Mouse (Mus musculus) liver, postnatal 0 days (tissue): ENCODE results near the gene Dock4. TPM values are rescaled to one million over a fixed set of nuclear protein-coding genes. Genes with fewer than 3 reads are reported as not detected.
A peak's percentile ranks its signal among the peaks of the same experiment; 100 is the strongest.

Experiments
- ATAC-seq: fragments of 200-750 bp; cut with Nextera tagmentation; 2 replicates; pipeline ENCODE4 v1.8.0; 2017; ENCODE audit warnings: mild to moderate bottlenecking, moderate library complexity
- DNase-seq: peaks from one replicate; pipeline ENCODE4 v3.0.0-alpha.2; 2016
- H3K27ac ChIP-seq: fragments of 300-500 bp; sonication (generic); 2 replicates; pipeline ENCODE4 v1.5.1; 2014; ENCODE audit warnings: antibody characterized with exemption, moderate library complexity, mild to moderate bottlenecking, low read depth
- H3K27me3 ChIP-seq: fragments of 300-500 bp; sonication (generic); 2 replicates; pipeline ENCODE4 v1.6.1; 2014; ENCODE audit warnings: low read length, control low read depth, mixed read lengths; ENCODE audit not compliant: insufficient read depth
- H3K36me3 ChIP-seq: fragments of 300-500 bp; sonication (generic); replicated peaks from 2 replicates; pipeline ENCODE4 v1.6.1; 2014; ENCODE audit warnings: mild to moderate bottlenecking, control low read depth, low read length, moderate library complexity, mixed read lengths; ENCODE audit not compliant: insufficient read depth
- H3K4me1 ChIP-seq: fragments of 300-500 bp; sonication (generic); 2 replicates; pipeline ENCODE4 v1.6.1; 2014; ENCODE audit warnings: antibody characterized with exemption, mild to moderate bottlenecking, control low read depth; ENCODE audit not compliant: insufficient read depth
- H3K4me2 ChIP-seq: fragments of 300-500 bp; sonication (generic); 2 replicates; pipeline ENCODE4 v1.6.1; 2014; ENCODE audit warnings: low read depth, mild to moderate bottlenecking, low read length, moderate library complexity, mixed read lengths
- H3K4me3 ChIP-seq: fragments of 300-500 bp; sonication (generic); 2 replicates; pipeline ENCODE4 v1.5.1; 2014; ENCODE audit warnings: low read depth, low read length
- H3K9ac ChIP-seq: fragments of 300-500 bp; sonication (generic); replicated peaks from 2 replicates; pipeline ENCODE4 v1.6.1; 2014; ENCODE audit warnings: mild to moderate bottlenecking, moderate library complexity
- H3K9me3 ChIP-seq: fragments of 300-500 bp; sonication (generic); 2 replicates; pipeline ENCODE4 v1.6.1; 2016; ENCODE audit warnings: mild to moderate bottlenecking, control low read depth, low read length, mixed read lengths
- CTCF ChIP-seq: sonication (generic); IDR thresholded peaks from 2 replicates; pipeline ENCODE4 v1.5.1; 2016; ENCODE audit warnings: antibody characterized with exemption, low read depth
- EP300 ChIP-seq: IDR thresholded peaks from 2 replicates; pipeline ENCODE4 v1.6.1; 2016; ENCODE audit warnings: antibody characterized with exemption, low read depth, mild to moderate bottlenecking
- WGBS: fragments of 180-500 bp; shearing (Covaris S2); extraction: QIAGEN DNeasy Blood & Tissue Kit; methylation state at CpG from one replicate; pipeline ENCODE4 v1.1.7; 2014; ENCODE audit not compliant: insufficient replicate concordance; 5-methylcytosine and 5-hydroxymethylcytosine counted together
- polyA plus RNA-seq: library from polyadenylated mRNA; unstranded; fragments of >200 nt; fragmentation: Nextera tagmentation; extraction: Ambion mirVana; gene quantifications from 2 replicates; pipeline ENCODE4 v1.2.1, GENCODE M21; 2015

Dock4 gene
- polyA plus RNA-seq, 1 experiment from 2014 or later: 1.3 TPM

DNA sequence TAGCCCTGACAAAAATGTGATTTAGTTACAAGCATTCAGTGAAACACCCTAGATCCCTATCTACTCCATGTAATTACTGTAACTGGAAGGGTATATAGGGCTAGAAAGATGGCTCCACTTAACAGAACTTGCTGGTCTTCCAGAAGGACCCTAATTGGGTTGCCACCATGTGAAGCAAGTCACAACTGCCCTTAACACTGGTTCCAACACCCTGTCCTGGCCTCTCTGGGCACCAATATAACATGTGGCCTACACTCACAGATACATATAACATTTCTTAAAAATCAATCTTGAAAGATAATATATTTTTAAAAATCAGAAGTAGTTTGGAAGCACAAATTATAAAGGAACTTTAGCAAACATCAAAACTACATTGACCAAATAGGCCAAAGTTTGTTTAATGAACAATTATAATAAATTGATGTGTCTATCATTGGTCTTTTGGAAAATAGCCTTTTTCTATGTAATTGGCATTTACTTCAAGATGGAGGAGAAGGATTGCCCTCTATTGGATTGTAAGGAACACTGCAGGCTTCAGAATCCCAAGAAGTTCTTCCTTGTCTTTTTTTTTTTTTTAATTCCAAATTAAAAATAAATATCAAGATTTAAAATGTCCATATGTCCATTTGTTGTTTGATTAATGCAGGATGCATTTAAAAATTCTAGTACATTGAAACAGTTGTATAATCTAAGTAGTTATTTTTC, 369.1 kb downstream of the Dock4 start:
- DNase-seq (no peak), ATAC-seq (no peak)
- no peak overlapping the region for H3K4me2 ChIP-seq
- H3K4me3 ChIP-seq: no peak overlapping the region
- H3K27me3 ChIP-seq: no peaks in the 10 kb centered on the region
- H3K4me1 ChIP-seq: no peaks in the 10 kb centered on the region
- no peak for TF ChIP-seq EP300
- TF ChIP-seq CTCF: peak; percentile 52
- no peaks in the 10 kb centered on the region; the same call in 1 of the 2 replicates for H3K36me3 ChIP-seq
- H3K9me3 ChIP-seq: no peaks in the 10 kb centered on the region
- H3K9ac ChIP-seq: no peak overlapping the region
- H3K27ac ChIP-seq: no peak overlapping the region

DNA sequence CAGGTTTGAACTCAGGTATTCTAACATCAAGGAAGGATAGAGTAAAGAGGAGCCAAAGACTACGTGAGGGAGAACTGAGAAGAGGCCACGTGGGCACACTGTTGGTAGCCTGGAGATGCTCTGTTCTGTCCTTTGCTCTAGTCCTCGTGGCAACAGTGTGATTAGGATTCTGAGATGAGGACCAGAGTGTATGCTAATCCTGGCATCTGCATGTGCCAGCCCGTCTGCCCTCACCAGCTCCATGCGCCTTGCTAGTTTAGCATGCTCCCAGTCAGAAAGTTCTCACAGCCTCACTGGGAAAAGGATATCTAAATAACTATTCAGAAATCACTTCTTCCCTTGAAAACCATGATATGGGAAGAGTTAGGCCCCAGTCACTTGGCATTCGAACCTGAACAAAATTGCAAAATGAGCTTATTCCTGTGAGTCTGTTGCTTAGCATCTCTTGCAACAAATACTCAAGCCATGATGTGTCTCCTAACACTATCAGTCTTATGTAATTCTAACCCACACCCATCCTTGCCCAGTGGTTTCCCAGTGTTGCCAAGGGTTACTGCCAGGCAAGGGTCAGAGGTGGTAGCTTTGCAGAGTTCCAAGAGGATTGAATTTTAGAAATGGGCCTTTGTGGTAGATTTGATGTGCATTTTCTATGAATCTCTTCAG, 372.4 kb downstream of the Dock4 start:
- no peak for TF ChIP-seq CTCF
- no peak for TF ChIP-seq EP300
- H3K9me3 ChIP-seq: no peaks in the 10 kb centered on the region
- no peak overlapping the region for H3K9ac ChIP-seq
- ATAC-seq (no peak), DNase-seq (no peak)
- H3K27me3 ChIP-seq: no peaks in the 10 kb centered on the region
- no peak overlapping the region for H3K27ac ChIP-seq
- H3K4me3 ChIP-seq: no peak overlapping the region
- no peaks in the 10 kb centered on the region; the same call in 1 of the 2 replicates for H3K36me3 ChIP-seq
- no peak overlapping the region for H3K4me2 ChIP-seq
- no peaks in the 10 kb centered on the region for H3K4me1 ChIP-seq
- WGBS: 76% methylated on average over 6 of the region's 6 CpGs

DNA sequence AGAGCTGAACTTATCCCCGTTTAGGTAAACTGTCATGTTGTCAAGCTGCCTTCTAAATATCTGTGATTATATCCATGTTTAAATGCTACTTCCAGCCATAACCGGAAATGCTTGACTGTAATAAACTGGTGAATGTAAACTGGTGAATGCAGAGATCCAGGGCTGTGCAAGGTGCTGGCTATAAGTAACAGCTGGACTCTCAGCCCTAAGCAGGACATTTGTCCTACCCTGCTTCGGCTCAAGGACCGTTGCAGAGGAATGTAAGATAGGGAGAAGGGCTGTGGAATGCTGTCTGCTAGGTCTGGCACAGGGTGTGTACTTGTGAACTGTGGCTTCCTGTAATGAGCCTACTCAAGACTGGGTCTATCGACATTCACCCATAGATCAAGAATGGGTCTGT, 377.9 kb downstream of the Dock4 start:
- Histone ChIP-seq H3K27ac (no peak overlapping the region), H3K4me3 (no peak overlapping the region), H3K4me2 (no peak overlapping the region), H3K9me3 (no peaks in the 10 kb centered on the region), H3K9ac (no peak overlapping the region), H3K4me1 (no peaks in the 10 kb centered on the region), H3K27me3 (no peaks in the 10 kb centered on the region), H3K36me3 (no peaks in the 10 kb centered on the region)
- 68% methylated on average over 5 of the region's 5 CpGs for WGBS
- TF ChIP-seq EP300: no peak
- TF ChIP-seq CTCF: no peak
- DNase-seq: no peak
- no peak for ATAC-seq

DNA sequence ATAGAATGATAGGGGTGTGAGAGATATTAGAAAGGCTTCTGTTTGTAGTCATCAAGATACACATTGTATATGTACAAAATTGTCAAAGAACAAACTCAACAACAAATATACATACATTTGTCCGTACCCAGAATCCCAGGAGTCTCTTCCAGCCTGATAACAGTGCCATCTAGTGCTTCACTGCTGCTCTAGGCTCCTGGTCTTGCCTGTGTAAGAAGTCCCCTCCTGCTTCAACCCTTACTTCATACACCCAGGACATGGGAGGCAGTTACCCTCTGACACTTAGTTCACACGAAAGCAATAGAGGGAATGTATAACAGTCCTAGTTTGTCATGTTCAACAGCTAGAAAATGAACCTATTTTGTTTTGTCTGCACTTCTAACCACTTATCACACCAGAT, 378.5 kb downstream of the Dock4 start:
- Histone ChIP-seq H3K27ac (no peak overlapping the region), H3K9me3 (no peaks in the 10 kb centered on the region), H3K4me1 (no peaks in the 10 kb centered on the region), H3K9ac (no peak overlapping the region), H3K27me3 (no peaks in the 10 kb centered on the region), H3K4me2 (no peak overlapping the region), H3K36me3 (no peaks in the 10 kb centered on the region), H3K4me3 (no peak overlapping the region)
- ATAC-seq (no peak), DNase-seq (no peak)
- 61% methylated on average over 2 of the region's 2 CpGs for WGBS
- TF ChIP-seq EP300: no peak
- TF ChIP-seq CTCF: 0 out of 2 replicates have a peak, but pooled peaks have one; percentile 18

DNA sequence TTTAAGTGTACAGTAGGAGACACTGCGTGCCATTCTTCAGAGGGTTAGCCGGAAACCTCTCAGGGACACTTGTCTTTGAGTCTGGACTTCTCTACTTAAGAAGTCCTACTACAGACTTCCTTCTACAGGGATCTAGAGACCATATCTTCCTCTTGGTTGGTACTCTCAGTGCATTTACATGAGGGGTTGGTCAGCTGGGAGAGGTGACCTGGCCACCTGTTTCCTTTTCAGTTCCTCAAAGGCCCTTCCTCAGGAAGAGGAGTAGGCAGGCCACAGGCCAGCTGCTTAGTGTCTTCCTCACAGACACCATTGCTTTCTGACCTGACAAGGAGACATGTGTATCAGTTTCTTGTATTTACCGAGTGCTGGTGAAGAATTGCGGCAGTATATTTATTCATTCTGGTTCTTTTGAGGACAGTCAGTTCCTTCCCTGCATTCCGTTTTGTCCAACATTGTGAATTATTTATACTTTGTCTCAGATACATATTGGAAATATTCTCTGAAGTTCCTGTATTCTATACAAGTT, 380.2 kb downstream of the Dock4 start:
- Histone ChIP-seq H3K4me2 (no peak overlapping the region), H3K27ac (no peak overlapping the region), H3K4me1 (no peaks in the 10 kb centered on the region), H3K9me3 (no peaks in the 10 kb centered on the region), H3K27me3 (no peaks in the 10 kb centered on the region), H3K4me3 (no peak overlapping the region), H3K9ac (no peak overlapping the region), H3K36me3 (no peaks in the 10 kb centered on the region)
- DNase-seq: no peak
- no peak for TF ChIP-seq CTCF
- no peak for TF ChIP-seq EP300
- 68% methylated on average over 5 of the region's 5 CpGs for WGBS
- ATAC-seq: no peak

DNA sequence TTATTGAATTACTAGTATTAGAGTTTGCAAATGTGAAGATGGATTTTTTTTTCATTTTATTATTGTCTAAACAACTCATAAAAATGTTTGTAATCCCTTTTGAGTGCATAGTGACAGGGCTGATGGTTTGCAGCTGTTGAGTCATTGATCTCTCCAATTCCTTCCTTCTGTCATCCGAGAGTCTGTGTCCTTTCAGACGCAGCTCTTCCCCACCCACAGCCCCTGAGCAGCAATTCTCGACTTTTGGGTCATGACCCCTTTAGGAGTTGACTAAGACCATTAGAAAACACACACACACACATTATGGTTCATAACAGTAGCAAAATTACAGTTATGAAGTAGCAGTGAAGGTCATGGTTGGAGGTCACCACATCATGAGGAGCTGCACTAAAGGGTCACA, 380.7 kb downstream of the Dock4 start:
- no peak for DNase-seq
- Histone ChIP-seq H3K9ac (no peak overlapping the region), H3K4me3 (no peak overlapping the region), H3K36me3 (no peaks in the 10 kb centered on the region), H3K9me3 (no peaks in the 10 kb centered on the region), H3K4me2 (no peak overlapping the region), H3K27ac (no peak overlapping the region), H3K4me1 (no peaks in the 10 kb centered on the region), H3K27me3 (no peaks in the 10 kb centered on the region)
- TF ChIP-seq EP300 (no peak), CTCF (no peak)
- 41% methylated on average over 3 of the region's 3 CpGs for WGBS
- ATAC-seq: no peak
